Mouse (Mus musculus): Measurements from ENCODE around the gene Cnnm3. TPM values are rescaled to one million over a fixed set of nuclear protein-coding genes. Genes with fewer than 3 reads are reported as not detected.

Gene Cnnm3
- polyA plus RNA-seq, 1 experiment, result 6.2 TPM

GRCm38 (mm10) chr1:36550075-36550863, 38.6 kb downstream of the Cnnm3 start:
- Histone ChIP-seq H3K4me3 (ENCODE audit: insufficient read depth, low read length) (no peak overlapping the region), H3K4me1 (ENCODE audit: control insufficient read depth, insufficient read depth, low read length) (peaks cover 13% of the 10 kb centered on the region), H3K27ac (ENCODE audit: insufficient read depth, low read length) (no peak overlapping the region)
- TF ChIP-seq POLR2A (IDR thresholded peaks at IDR 0.05; ENCODE audit: low read depth, low read length), result no peak
- TF ChIP-seq CTCF (IDR thresholded peaks at IDR 0.05; ENCODE audit: borderline replicate concordance, insufficient read depth, low read length), result 0 out of 2 replicates have a peak, but pooled peaks have one; percentile 1

- H3K4me1 ChIP-seq (ENCODE audit: control insufficient read depth, insufficient read depth, low read length), result peaks cover 10% of the 10 kb centered on the region
These were observed 40.2 kb downstream of the Cnnm3 start for GRCm38 (mm10) chr1:36551904-36552303.

GRCm38 (mm10) chr1:36552506-36552905, 40.8 kb downstream of the Cnnm3 start:
- Histone ChIP-seq H3K4me1 (ENCODE audit: control insufficient read depth, insufficient read depth, low read length) (peaks cover 10% of the 10 kb centered on the region), H3K27ac (ENCODE audit: insufficient read depth, low read length) (no peak overlapping the region)

More at GRCm38 (mm10) chr1:36551904-36552303, 40.2 kb downstream of the Cnnm3 start:
- H3K27ac ChIP-seq (ENCODE audit: insufficient read depth, low read length), result no peak overlapping the region
- TF ChIP-seq CTCF (IDR thresholded peaks at IDR 0.05; ENCODE audit: borderline replicate concordance, insufficient read depth, low read length) (no peak), POLR2A (IDR thresholded peaks at IDR 0.05; ENCODE audit: low read depth, low read length) (no peak)
- H3K4me3 ChIP-seq (ENCODE audit: insufficient read depth, low read length), result no peak overlapping the region

GRCm38 (mm10) chr1:36554633-36555399, 43.1 kb downstream of the Cnnm3 start:
- H3K27ac ChIP-seq (ENCODE audit: insufficient read depth, low read length), result no peak overlapping the region
- H3K4me1 ChIP-seq (ENCODE audit: control insufficient read depth, insufficient read depth, low read length), result peaks cover 6% of the 10 kb centered on the region
- H3K4me3 ChIP-seq (ENCODE audit: insufficient read depth, low read length), result no peak overlapping the region
- 0 out of 2 replicates have a peak, but pooled peaks have one; percentile 19 for TF ChIP-seq POLR2A (IDR thresholded peaks at IDR 0.05; ENCODE audit: low read depth, low read length)
- no peak for TF ChIP-seq CTCF (IDR thresholded peaks at IDR 0.05; ENCODE audit: borderline replicate concordance, insufficient read depth, low read length)

More at GRCm38 (mm10) chr1:36552506-36552905, 40.8 kb downstream of the Cnnm3 start:
- H3K4me3 ChIP-seq (ENCODE audit: insufficient read depth, low read length), result no peak overlapping the region
- TF ChIP-seq POLR2A (IDR thresholded peaks at IDR 0.05; ENCODE audit: low read depth, low read length) (no peak), CTCF (IDR thresholded peaks at IDR 0.05; ENCODE audit: borderline replicate concordance, insufficient read depth, low read length) (no peak)

- peak overlapping the region; percentile 76 for H3K27ac ChIP-seq (ENCODE audit: insufficient read depth, low read length)
- H3K4me1 ChIP-seq (ENCODE audit: control insufficient read depth, insufficient read depth, low read length), result peaks cover 3% of the 10 kb centered on the region
- TF ChIP-seq POLR2A (IDR thresholded peaks at IDR 0.05; ENCODE audit: low read depth, low read length) (peak; percentile 36; the same call in 1 of the 2 replicates), CTCF (IDR thresholded peaks at IDR 0.05; ENCODE audit: borderline replicate concordance, insufficient read depth, low read length) (no peak)
- H3K4me3 ChIP-seq (ENCODE audit: insufficient read depth, low read length), result peak overlapping the region; percentile 61
These were observed 44.2 kb downstream of the Cnnm3 start for GRCm38 (mm10) chr1:36555798-36556395.

GRCm38 (mm10) chr1:36556553-36557456, 45.1 kb downstream of the Cnnm3 start:
- H3K27ac ChIP-seq (ENCODE audit: insufficient read depth, low read length), result peak overlapping the region; percentile 76

GRCm38 (mm10) chr1:36557457-36558011, 45.9 kb downstream of the Cnnm3 start:
- Histone ChIP-seq H3K4me1 (ENCODE audit: control insufficient read depth, insufficient read depth, low read length) (peaks cover 3% of the 10 kb centered on the region), H3K4me3 (ENCODE audit: insufficient read depth, low read length) (peak overlapping the region; percentile 61), H3K27ac (ENCODE audit: insufficient read depth, low read length) (peak overlapping the region; percentile 76)
- peak; percentile 69 for TF ChIP-seq POLR2A (IDR thresholded peaks at IDR 0.05; ENCODE audit: low read depth, low read length)
- no peak for TF ChIP-seq CTCF (IDR thresholded peaks at IDR 0.05; ENCODE audit: borderline replicate concordance, insufficient read depth, low read length)

More at GRCm38 (mm10) chr1:36556553-36557456, 45.1 kb downstream of the Cnnm3 start:
- peaks cover 3% of the 10 kb centered on the region for H3K4me1 ChIP-seq (ENCODE audit: control insufficient read depth, insufficient read depth, low read length)
- TF ChIP-seq CTCF (IDR thresholded peaks at IDR 0.05; ENCODE audit: borderline replicate concordance, insufficient read depth, low read length), result peak; percentile 35; the same call in 1 of the 2 replicates
- peak; percentile 96 for TF ChIP-seq POLR2A (IDR thresholded peaks at IDR 0.05; ENCODE audit: low read depth, low read length)
- peak overlapping the region; percentile 61 for H3K4me3 ChIP-seq (ENCODE audit: insufficient read depth, low read length)
